16 mouse cellular contexts compared by ENCODE assay signal in genomic region chrX:143897363-143898285, GRCm38 (mm10). TPM values are rescaled to one million over a fixed set of nuclear protein-coding genes. Genes with fewer than 3 reads are reported as not detected.
DNase-seq lines count a peak whose midpoint lies in the region; ATAC-seq and TF ChIP-seq lines count a peak whose summit lies in the region.
"Had no signal": no experiment of that assay in that cellular context is flagged by ENCODE, and none has a peak within 500 bp of the region (broad histone marks: within the 10 kb centered on the region; RNA-seq: fewer than 3 reads in every experiment).

No protein-coding gene starts in this region.

- 53% methylated on average over 7 of the region's 7 CpGs for WGBS in kidney, postnatal 0 days
- 50% methylated on average over 7 of the region's 7 CpGs for WGBS in kidney, adult 2 months
- 45% methylated on average over 7 of the region's 7 CpGs for WGBS in hindbrain, embryonic 14.5 days
- 48% methylated on average over 7 of the region's 7 CpGs for WGBS in heart, adult 2 months

- ATAC-seq in kidney, postnatal 0 days (replicated peaks; ENCODE audit: low FRiP score, low read depth), result no peak; the same call in 1 of the 2 replicates
- no peak for ATAC-seq in hindbrain, embryonic 14.5 days (ENCODE audit: low FRiP score)

- TF ChIP-seq EP300 in heart, adult 2 months (IDR thresholded peaks at IDR 0.05; ENCODE audit: insufficient read depth, low read depth, low read length), result no peak

- no peak overlapping the region for H3K4me2 ChIP-seq in kidney, postnatal 0 days (ENCODE audit: low read length)
- no peak overlapping the region for H3K4me2 ChIP-seq in hindbrain, embryonic 14.5 days (replicated peaks)
- H3K4me2 ChIP-seq: heart, embryonic 12.5 days had no signal

- H3K4me3 ChIP-seq in kidney, postnatal 0 days (replicated peaks; ENCODE audit: low read depth, low read length), result no peak overlapping the region
- H3K4me3 ChIP-seq in kidney, adult 2 months (ENCODE audit: insufficient read depth, low read depth, low read length), result no peak overlapping the region
- H3K4me3 ChIP-seq in hindbrain, embryonic 14.5 days (replicated peaks; ENCODE audit: low read length), result no peak overlapping the region
- no peak overlapping the region for H3K4me3 ChIP-seq in heart, adult 2 months
- H3K4me3 ChIP-seq: heart, embryonic 12.5 days had no signal

- DNase-seq in cerebellum, adult 9-11 months, result peak; percentile 9
- no peak for DNase-seq in cerebellum, postnatal 4 days (ENCODE audit: low spot score in 2 of 2)
- peak; percentile 47 for DNase-seq in kidney, postnatal 0 days (ENCODE audit: low spot score)
- DNase-seq in kidney, adult 2 months, result no peak
- peak; percentile 62 to 71 for DNase-seq in cerebellum, postnatal 10 days
- DNase-seq in hindbrain, embryonic 14.5 days (ENCODE audit: low spot score), result no peak
- no peak for DNase-seq in right cerebral cortex, postnatal 14 days
- no peak for DNase-seq in heart, adult 2 months
- DNase-seq: adrenal gland, postnatal 25 days; kidney, postnatal 4 days; lung, adult 18-20 months; right cerebral cortex, adult 18-20 months had no signal

- H3K79me2 ChIP-seq in heart, adult 2 months (replicated peaks; ENCODE audit: control insufficient read depth, insufficient read depth, low read length), result no peaks in the 10 kb centered on the region

- H3K27me3 ChIP-seq in kidney, postnatal 0 days (ENCODE audit: insufficient read depth, low read length), result no peaks in the 10 kb centered on the region
- H3K27me3 ChIP-seq in kidney, adult 2 months (replicated peaks; ENCODE audit: control insufficient read depth, insufficient read depth, low read length), result no peaks in the 10 kb centered on the region
- H3K27me3 ChIP-seq in hindbrain, embryonic 14.5 days (ENCODE audit: control insufficient read depth, insufficient read depth, low read length), result 0 out of 2 replicates have a peak, but pooled peaks cover 4% of the 10 kb centered on the region
- H3K27me3 ChIP-seq in heart, adult 2 months (ENCODE audit: control insufficient read depth, insufficient read depth, low read length), result no peaks in the 10 kb centered on the region
- H3K27me3 ChIP-seq: heart, embryonic 12.5 days had no signal

- TF ChIP-seq CTCF in kidney, postnatal 0 days (IDR thresholded peaks at IDR 0.05; ENCODE audit: low read depth), result no peak
- no peak for TF ChIP-seq CTCF in kidney, adult 2 months (conservative IDR thresholded peaks at IDR 0.05; ENCODE audit: insufficient read depth, insufficient read length, low read depth, low read length)
- TF ChIP-seq CTCF in heart, adult 2 months (IDR thresholded peaks at IDR 0.05), result no peak

- no peaks in the 10 kb centered on the region for H3K36me3 ChIP-seq in kidney, postnatal 0 days (ENCODE audit: insufficient read depth, low read length)
- no peaks in the 10 kb centered on the region for H3K36me3 ChIP-seq in kidney, adult 2 months (ENCODE audit: control insufficient read depth, insufficient read depth, low read length)
- H3K36me3 ChIP-seq in hindbrain, embryonic 14.5 days (replicated peaks; ENCODE audit: control insufficient read depth, insufficient read depth), result peaks cover 11% of the 10 kb centered on the region
- H3K36me3 ChIP-seq in heart, adult 2 months (ENCODE audit: control insufficient read depth, insufficient read depth, low read length), result no peaks in the 10 kb centered on the region
- H3K36me3 ChIP-seq: heart, embryonic 12.5 days had no signal

- no peak overlapping the region for H3K27ac ChIP-seq in kidney, postnatal 0 days
- H3K27ac ChIP-seq in kidney, adult 2 months (ENCODE audit: insufficient read depth, low read depth, low read length), result no peak overlapping the region
- peak overlapping the region; percentile 62 for H3K27ac ChIP-seq in hindbrain, embryonic 14.5 days
- H3K27ac ChIP-seq in heart, adult 2 months, result no peak overlapping the region

- no peaks in the 10 kb centered on the region for H3K9me3 ChIP-seq in kidney, postnatal 0 days (replicated peaks; ENCODE audit: low read length)
- H3K9me3 ChIP-seq in hindbrain, embryonic 14.5 days (ENCODE audit: control insufficient read depth, low read length), result no peaks in the 10 kb centered on the region
- H3K9me3 ChIP-seq: heart, embryonic 12.5 days had no signal

- H3K4me1 ChIP-seq in kidney, postnatal 0 days (replicated peaks; ENCODE audit: insufficient read depth, low read length), result no peaks in the 10 kb centered on the region
- no peaks in the 10 kb centered on the region for H3K4me1 ChIP-seq in kidney, adult 2 months (ENCODE audit: control insufficient read depth, insufficient read depth, low read length)
- H3K4me1 ChIP-seq in hindbrain, embryonic 14.5 days (replicated peaks; ENCODE audit: control insufficient read depth, insufficient read depth, low read length), result peaks cover 18% of the 10 kb centered on the region
- H3K4me1 ChIP-seq in heart, adult 2 months (ENCODE audit: control insufficient read depth, insufficient read depth, low read length), result no peaks in the 10 kb centered on the region
- H3K4me1 ChIP-seq: heart, embryonic 12.5 days had no signal

- intact Hi-C loops in heart, adult 2 months (cut with DNase I), result no loop called here

- no peak for TF ChIP-seq POLR2A in kidney, adult 2 months (IDR thresholded peaks at IDR 0.05; ENCODE audit: low read depth, low read length)
- no peak for TF ChIP-seq POLR2A in heart, adult 2 months (IDR thresholded peaks at IDR 0.05; ENCODE audit: insufficient read depth, low read depth, low read length)

- no peak overlapping the region for H3K9ac ChIP-seq in kidney, postnatal 0 days (ENCODE audit: low read depth, low read length)
- H3K9ac ChIP-seq in hindbrain, embryonic 14.5 days, result no peak overlapping the region
- H3K9ac ChIP-seq in heart, adult 2 months (ENCODE audit: low read depth, low read length), result no peak overlapping the region
- H3K9ac ChIP-seq: heart, embryonic 12.5 days had no signal

RNA-seq across cellular contexts. Expression of gene Dcx, which starts 35.5 kb away (rescaled TPM):
- 2.0 and 2.7 TPM in 2 replicates for polyA plus RNA-seq in kidney, postnatal 0 days (2015; fragmentation: Nextera tagmentation; extraction: Ambion mirVana)
- polyA plus RNA-seq in kidney, adult 2 months (2012; rRNA removed), result 0.05 TPM in 1 of 2 replicates, not detected in the other
- polyA plus RNA-seq in hindbrain, embryonic 14.5 days (2014; fragmentation: Nextera tagmentation; extraction: Ambion mirVana), result 346 and 357 TPM in 2 replicates
- total RNA-seq in heart, adult 2 months (2021), result not detected
- not detected in 2 replicates for polyA plus RNA-seq in heart, adult 2 months (2012; rRNA removed)
- total RNA-seq: gastrocnemius, adult 8-10 months; megakaryocyte progenitor cell, adult 5-6 weeks; neutrophil, adult 5-6 weeks had no signal

Comparison
In these comparisons a context has a peak if more than half of its experiments do, and no peak if none do; other contexts are left out.
1. DNase-seq: peak in cerebellum, adult 9-11 months (single experiment), kidney, postnatal 0 days (single experiment) and cerebellum, postnatal 10 days (2 of 2); none in cerebellum, postnatal 4 days (0 of 2), kidney, adult 2 months (single experiment), hindbrain, embryonic 14.5 days (single experiment), right cerebral cortex, postnatal 14 days (single experiment) and heart, adult 2 months (0 of 2).
2. RNA of gene Dcx, which starts 35.5 kb away (polyA plus RNA-seq): 346 to 357 TPM in hindbrain, embryonic 14.5 days; 2.0 to 2.7 TPM in kidney, postnatal 0 days, 0.05 TPM in kidney, adult 2 months and not detected in heart, adult 2 months; every median in the first group is over 10 times any median in the second.